Mouse (Mus musculus) neutrophil, adult 83 days (primary cell): ENCODE results near the gene Pot1b. TPM values are rescaled to one million over a fixed set of nuclear protein-coding genes. Genes with fewer than 3 reads are reported as not detected.

Experiments used
- total RNA-seq, 2 experiments: library from RNA; stranded (reverse); gene quantifications; one replicate each; pipeline ENCODE4 v1.2.4; 2023

Gene Pot1b
- 10 to 100 TPM; 30.5 to 31.1 TPM for total RNA-seq

DNA sequence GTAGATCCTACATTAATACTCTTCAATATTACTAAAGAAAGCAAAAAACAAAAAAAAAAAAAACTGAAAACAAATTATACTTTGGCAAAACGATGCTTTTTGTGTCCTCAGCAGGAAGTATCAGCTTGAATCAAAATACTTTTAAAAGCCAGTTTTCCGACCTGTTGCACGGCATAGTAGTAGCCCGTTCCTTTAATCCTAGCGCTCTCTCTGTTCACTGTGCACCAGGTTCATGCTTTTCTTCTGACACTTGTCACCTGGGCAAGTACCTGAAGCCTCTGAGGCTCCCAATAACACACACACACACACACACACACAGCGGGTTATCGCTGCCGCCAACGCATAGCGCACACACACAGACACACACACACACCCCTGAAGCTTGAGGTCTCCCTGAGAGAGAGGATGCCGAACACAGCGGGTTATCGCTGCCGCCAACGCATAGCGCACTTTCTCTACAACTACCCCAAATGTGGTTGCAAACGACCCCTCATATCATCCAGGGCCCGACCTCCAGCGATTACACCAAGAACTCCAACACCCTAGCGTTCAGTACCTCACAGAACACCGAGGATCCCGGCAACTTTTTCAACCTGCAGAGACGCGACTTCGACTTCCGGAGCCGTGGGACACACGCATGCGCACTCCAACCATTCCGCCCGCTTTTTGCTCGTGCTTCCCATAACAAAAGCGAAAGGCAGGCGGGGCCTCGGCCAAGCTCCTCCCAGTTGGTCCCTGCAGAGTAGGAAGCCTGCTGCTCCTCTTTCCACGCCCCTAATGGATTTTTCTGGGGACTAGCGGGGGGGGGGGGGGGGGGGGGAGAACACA, at the start of gene Pot1b:
Gene Pot1b (minus strand): TSS at position 645 of the 828 bp plus-strand sequence.

GRCm38 (mm10) chr17:55749786-55750185, 37.4 kb upstream of the Pot1b start, which contains the start of gene Adgre4:
TSS of gene Adgre4 (plus strand) at chr17:55749984.

DNA sequence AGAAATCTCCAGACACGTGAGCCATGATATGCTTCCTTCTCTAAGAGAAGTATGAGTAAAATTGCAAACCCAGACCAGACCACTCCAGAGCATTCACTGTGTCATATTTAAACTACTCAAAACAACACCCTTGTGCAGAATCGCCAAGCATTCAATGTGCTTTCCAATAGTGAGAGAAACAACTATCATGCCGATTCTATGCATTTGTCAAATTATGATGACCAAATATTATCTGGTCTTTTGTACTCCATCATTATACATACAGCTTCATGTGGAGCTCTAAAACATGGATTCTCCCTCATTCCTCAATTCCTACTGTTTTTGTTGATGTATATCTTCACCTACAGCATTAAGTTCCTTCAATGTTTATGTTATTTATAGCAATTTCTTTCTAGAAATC, 87.3 kb downstream of the Pot1b start, which contains the start of gene Vmn2r118:
Gene Vmn2r118 (minus strand): TSS at position 101 of the 400 bp plus-strand sequence.

Other genes with a start within 250 kb of the Pot1b start
- gene Vmn2r118, start 87.4 kb downstream of the Pot1b start, total RNA-seq = not detected
- gene Adgre4, start 37.4 kb upstream of the Pot1b start, total RNA-seq = 10 to 100 TPM; 18.0 to 21.1 TPM
- 1 to 10 TPM; 2.2 to 3.1 TPM for gene Zfp119a, start 166.3 kb upstream of the Pot1b start, total RNA-seq
- gene Zfp959, start 179.5 kb upstream of the Pot1b start, total RNA-seq = 1 to 10 TPM; 5.9 to 8.4 TPM
- gene Zfp119b, start 236.9 kb upstream of the Pot1b start, total RNA-seq = 1 to 10 TPM; 3.8 to 4.2 TPM
- 100 to 1,000 TPM; 139 to 149 TPM for gene Ebi3, start 240.0 kb upstream of the Pot1b start, total RNA-seq
- gene Yju2, start 246.5 kb upstream of the Pot1b start, total RNA-seq = 10 to 100 TPM; 21.2 to 21.7 TPM